Mouse (Mus musculus): ENCODE data around the gene Rbm47. TPM values are rescaled to one million over a fixed set of nuclear protein-coding genes. Genes with fewer than 3 reads are reported as not detected.

The Rbm47 gene
- polyA plus RNA-seq, 1 experiment from 2014 or later: 53.2 TPM

DNA sequence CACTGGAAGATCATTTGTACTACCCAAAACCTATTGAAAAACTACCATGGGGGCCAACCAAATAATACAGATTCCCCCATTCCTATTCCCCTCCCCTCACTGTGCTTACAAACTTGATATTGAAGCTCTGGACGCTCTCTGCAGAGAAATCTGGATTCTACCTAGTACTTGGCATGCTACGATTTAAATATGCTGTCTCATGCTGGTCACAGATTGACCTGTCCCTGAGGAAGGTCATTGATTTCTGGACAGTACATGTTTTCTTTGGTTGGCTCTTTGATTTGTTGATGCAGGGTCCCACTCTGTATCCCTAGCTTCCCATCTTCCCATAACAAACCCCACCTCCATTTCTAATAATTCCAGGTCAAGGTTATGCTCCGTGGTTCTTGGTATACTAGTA, 88.4 kb downstream of the Rbm47 start:
- Histone ChIP-seq H3K36me3 (ENCODE audit: control insufficient read depth, insufficient read depth, low read length) (no peaks in the 10 kb centered on the region), H3K4me1 (ENCODE audit: control insufficient read depth, insufficient read depth, low read length) (peaks cover 5% of the 10 kb centered on the region; the same call in 1 of the 2 replicates), H3K9me3 (ENCODE audit: control insufficient read depth, low read depth, low read length) (no peaks in the 10 kb centered on the region), H3K27ac (ENCODE audit: low read length) (no peak overlapping the region), H3K27me3 (ENCODE audit: control insufficient read depth, insufficient read depth, low read length) (no peaks in the 10 kb centered on the region), H3K4me2 (replicated peaks; ENCODE audit: low read depth, low read length) (no peak overlapping the region), H3K9ac (replicated peaks; ENCODE audit: low read depth, low read length) (no peak overlapping the region), H3K4me3 (ENCODE audit: low read depth, low read length) (no peak overlapping the region)
- 91% methylated on average over 3 of the region's 3 CpGs for WGBS
- ATAC-seq (ENCODE audit: insufficient number of reproducible peaks, insufficient read depth, low FRiP score, low read depth): no peak

DNA sequence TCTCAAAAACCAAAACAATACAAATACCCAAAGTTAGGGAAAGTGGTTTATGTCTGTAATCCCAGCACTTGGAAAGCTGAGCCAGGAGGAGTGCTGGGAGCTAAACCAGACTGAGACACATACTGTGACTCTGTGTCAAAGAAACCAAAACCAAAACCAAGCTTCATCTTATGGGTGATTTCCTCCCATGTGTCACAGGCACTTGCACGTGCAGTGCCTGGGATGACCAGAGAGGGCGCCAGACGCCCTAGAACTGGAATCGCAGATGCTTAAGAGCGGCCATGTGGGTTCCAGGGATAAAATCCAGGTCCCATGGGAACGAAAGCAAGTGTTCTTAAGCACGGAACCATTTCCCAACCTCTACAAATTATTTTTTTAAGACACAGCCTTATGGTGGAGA, 89.6 kb downstream of the Rbm47 start:
- Histone ChIP-seq H3K9ac (replicated peaks; ENCODE audit: low read depth, low read length) (no peak overlapping the region), H3K36me3 (ENCODE audit: control insufficient read depth, insufficient read depth, low read length) (no peaks in the 10 kb centered on the region), H3K27ac (ENCODE audit: low read length) (no peak overlapping the region), H3K4me3 (ENCODE audit: low read depth, low read length) (no peak overlapping the region), H3K9me3 (ENCODE audit: control insufficient read depth, low read depth, low read length) (no peaks in the 10 kb centered on the region), H3K4me2 (replicated peaks; ENCODE audit: low read depth, low read length) (no peak overlapping the region), H3K27me3 (ENCODE audit: control insufficient read depth, insufficient read depth, low read length) (no peaks in the 10 kb centered on the region), H3K4me1 (ENCODE audit: control insufficient read depth, insufficient read depth, low read length) (peaks cover 3% of the 10 kb centered on the region; the same call in 1 of the 2 replicates)
- no peak for ATAC-seq (ENCODE audit: insufficient number of reproducible peaks, insufficient read depth, low FRiP score, low read depth)
- WGBS: 48% methylated on average over 7 of the region's 7 CpGs

DNA sequence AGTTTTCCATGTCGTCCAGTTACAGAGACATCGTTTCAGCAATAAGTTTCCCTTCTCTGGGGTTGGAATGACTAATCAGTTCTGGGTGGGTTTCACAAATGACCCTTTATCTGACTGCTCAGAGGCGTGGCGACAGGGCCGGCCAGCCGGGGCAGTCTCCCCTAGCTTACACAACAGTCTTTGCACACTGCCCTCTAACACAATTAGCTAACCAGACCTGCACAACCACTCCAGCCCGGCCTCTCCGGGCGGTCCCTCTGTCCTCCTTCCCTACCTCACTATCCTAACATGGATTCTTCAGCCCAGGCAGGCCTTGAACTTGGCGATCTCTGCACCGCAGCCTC, 90.7 kb downstream of the Rbm47 start:
- 47% methylated on average over 11 of the region's 11 CpGs for WGBS
- H3K9ac ChIP-seq (replicated peaks; ENCODE audit: low read depth, low read length): no peak overlapping the region
- H3K4me1 ChIP-seq (ENCODE audit: control insufficient read depth, insufficient read depth, low read length): peaks cover 10% of the 10 kb centered on the region
- no peak overlapping the region for H3K4me3 ChIP-seq (ENCODE audit: low read depth, low read length)
- no peaks in the 10 kb centered on the region for H3K9me3 ChIP-seq (ENCODE audit: control insufficient read depth, low read depth, low read length)
- ATAC-seq (ENCODE audit: insufficient number of reproducible peaks, insufficient read depth, low FRiP score, low read depth): peak; percentile 53; the same call in 1 of the 2 replicates
- H3K4me2 ChIP-seq (replicated peaks; ENCODE audit: low read depth, low read length): peak overlapping the region; percentile 33; the same call in 1 of the 2 replicates
- no peaks in the 10 kb centered on the region for H3K36me3 ChIP-seq (ENCODE audit: control insufficient read depth, insufficient read depth, low read length)
- H3K27ac ChIP-seq (ENCODE audit: low read length): peak overlapping the region; percentile 95
- H3K27me3 ChIP-seq (ENCODE audit: control insufficient read depth, insufficient read depth, low read length): no peaks in the 10 kb centered on the region

DNA sequence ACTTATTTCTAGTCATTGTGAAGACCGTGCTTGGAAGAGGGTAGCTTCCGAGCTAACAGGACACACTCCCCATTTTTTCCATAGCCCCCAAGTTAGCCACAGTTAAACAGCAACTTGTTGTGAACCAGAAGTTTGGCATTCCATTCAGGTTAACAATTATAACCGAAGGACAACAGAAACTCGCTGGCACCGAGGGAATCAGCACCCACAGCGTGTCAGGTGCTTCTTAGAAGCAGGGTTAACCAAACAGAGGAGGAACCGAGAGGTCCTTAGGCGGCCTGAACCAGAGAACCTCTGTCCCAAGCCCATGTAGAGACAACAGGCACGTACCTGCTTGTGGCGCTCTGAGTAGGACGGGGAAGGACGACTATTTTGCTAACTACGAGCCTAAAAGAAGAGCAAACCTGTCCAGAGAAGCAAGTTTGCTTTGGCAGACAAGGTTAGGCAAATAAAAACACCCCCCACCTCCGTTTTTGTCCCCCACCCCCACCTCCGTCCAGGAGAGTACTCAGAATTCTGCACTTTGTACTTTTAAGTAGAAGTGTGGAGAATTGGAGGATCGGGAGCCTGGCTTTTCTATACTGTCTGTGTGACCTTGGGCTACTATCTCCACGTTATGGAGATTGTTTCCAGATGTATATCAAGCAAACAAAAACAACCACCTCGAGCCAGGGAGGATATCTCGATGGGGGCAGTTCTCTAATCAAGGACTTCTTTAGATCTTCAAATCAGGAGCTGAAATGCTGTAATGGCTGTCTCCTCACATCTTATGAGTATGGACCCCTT, 91.3 kb downstream of the Rbm47 start:
- Histone ChIP-seq H3K4me3 (ENCODE audit: low read depth, low read length) (peak overlapping the region; percentile 8; the same call in 1 of the 2 replicates), H3K4me1 (ENCODE audit: control insufficient read depth, insufficient read depth, low read length) (peaks cover 15% of the 10 kb centered on the region), H3K9me3 (ENCODE audit: control insufficient read depth, low read depth, low read length) (no peaks in the 10 kb centered on the region), H3K9ac (replicated peaks; ENCODE audit: low read depth, low read length) (no peak overlapping the region), H3K36me3 (ENCODE audit: control insufficient read depth, insufficient read depth, low read length) (no peaks in the 10 kb centered on the region), H3K27ac (ENCODE audit: low read length) (peak overlapping the region; percentile 95), H3K4me2 (replicated peaks; ENCODE audit: low read depth, low read length) (peak overlapping the region; percentile 33), H3K27me3 (ENCODE audit: control insufficient read depth, insufficient read depth, low read length) (no peaks in the 10 kb centered on the region)
- ATAC-seq (ENCODE audit: insufficient number of reproducible peaks, insufficient read depth, low FRiP score, low read depth): no peak
- 56% methylated on average over 19 of the region's 19 CpGs for WGBS

DNA sequence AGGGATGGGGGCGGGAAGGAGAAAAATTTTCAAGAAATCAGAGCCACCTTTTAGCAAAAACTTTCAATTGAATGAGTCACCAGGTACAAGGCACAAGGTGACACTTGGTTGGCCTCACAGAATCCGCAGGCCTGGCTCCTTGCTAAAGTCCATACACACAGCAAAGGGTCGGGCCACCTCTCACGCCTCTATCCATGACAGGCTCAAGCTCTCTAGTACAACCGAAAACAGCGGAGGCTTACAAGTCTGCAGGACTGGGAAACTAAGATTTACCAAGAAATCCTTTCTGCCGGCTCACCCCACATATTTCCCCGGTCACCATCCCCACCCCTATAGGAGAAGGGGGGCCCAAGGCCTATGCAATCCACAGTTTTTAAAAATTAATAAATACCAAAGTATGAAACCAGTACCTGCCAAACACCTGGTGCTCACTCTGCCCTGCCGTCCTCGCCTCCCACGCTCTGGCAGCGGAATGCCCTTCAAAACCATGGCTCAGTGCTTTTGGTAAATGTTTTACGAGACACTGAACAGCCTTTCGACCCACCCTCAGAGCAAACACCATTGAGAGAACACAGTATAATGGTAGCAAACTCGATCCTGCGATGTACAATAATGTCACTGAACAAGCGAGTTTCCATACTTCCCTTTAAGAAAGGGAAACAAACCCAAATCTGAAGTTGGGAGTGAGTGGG, 92.2 kb downstream of the Rbm47 start:
- 62% methylated on average over 17 of the region's 17 CpGs for WGBS
- no peaks in the 10 kb centered on the region for H3K36me3 ChIP-seq (ENCODE audit: control insufficient read depth, insufficient read depth, low read length)
- H3K9ac ChIP-seq (replicated peaks; ENCODE audit: low read depth, low read length): peak overlapping the region; percentile 29
- peak overlapping the region; percentile 32 for H3K4me3 ChIP-seq (ENCODE audit: low read depth, low read length)
- H3K27me3 ChIP-seq (ENCODE audit: control insufficient read depth, insufficient read depth, low read length): no peaks in the 10 kb centered on the region
- peak overlapping the region; percentile 95 for H3K27ac ChIP-seq (ENCODE audit: low read length)
- ATAC-seq (ENCODE audit: insufficient number of reproducible peaks, insufficient read depth, low FRiP score, low read depth): peak; percentile 68
- H3K9me3 ChIP-seq (ENCODE audit: control insufficient read depth, low read depth, low read length): no peaks in the 10 kb centered on the region
- H3K4me2 ChIP-seq (replicated peaks; ENCODE audit: low read depth, low read length): peak overlapping the region; percentile 35
- peaks cover 17% of the 10 kb centered on the region for H3K4me1 ChIP-seq (ENCODE audit: control insufficient read depth, insufficient read depth, low read length)

DNA sequence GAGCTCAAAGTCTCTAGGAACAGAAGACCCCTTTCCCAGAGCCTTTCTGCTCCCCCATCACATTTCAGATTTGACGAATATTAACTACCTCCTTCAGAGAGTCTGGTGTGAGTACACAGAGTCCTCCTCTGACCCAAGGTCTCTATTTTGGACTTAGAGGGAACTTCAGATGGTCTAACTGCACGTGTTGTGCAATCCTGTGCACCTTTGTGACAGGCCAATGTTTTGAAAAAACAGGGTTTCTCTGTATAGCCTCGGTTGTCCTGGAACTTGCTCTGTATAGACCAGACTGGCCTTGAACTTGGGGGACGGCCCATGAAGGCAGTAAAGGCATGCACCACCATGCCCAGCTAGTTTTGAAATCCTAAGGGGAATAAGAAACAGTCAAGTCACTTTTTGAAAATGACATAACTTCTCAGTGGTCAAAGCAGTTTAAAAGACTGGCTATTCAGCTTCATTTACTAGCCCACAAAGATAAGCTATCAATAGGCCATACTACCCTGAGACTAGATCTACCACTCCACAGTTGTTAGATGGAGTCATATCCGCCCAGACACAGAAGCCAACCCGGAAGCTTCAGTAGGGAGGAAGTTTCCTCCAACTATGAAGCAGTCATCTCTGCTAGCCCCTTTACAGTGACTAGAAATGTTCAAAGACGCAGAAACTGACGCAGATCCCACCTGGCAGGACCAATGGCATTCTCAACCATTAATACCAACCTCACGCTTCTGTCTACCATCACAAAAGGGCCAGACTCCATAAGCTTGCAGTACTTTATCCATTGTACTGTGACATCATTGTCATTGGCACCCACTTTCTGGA, 93.3 kb downstream of the Rbm47 start:
- Histone ChIP-seq H3K4me1 (ENCODE audit: control insufficient read depth, insufficient read depth, low read length) (peaks cover 14% of the 10 kb centered on the region; the same call in 1 of the 2 replicates), H3K4me2 (replicated peaks; ENCODE audit: low read depth, low read length) (peak overlapping the region; percentile 35), H3K27ac (ENCODE audit: low read length) (peak overlapping the region; percentile 95; the same call in 1 of the 2 replicates), H3K9ac (replicated peaks; ENCODE audit: low read depth, low read length) (no peak overlapping the region), H3K9me3 (ENCODE audit: control insufficient read depth, low read depth, low read length) (no peaks in the 10 kb centered on the region), H3K36me3 (ENCODE audit: control insufficient read depth, insufficient read depth, low read length) (no peaks in the 10 kb centered on the region), H3K4me3 (ENCODE audit: low read depth, low read length) (peak overlapping the region; percentile 32), H3K27me3 (ENCODE audit: control insufficient read depth, insufficient read depth, low read length) (no peaks in the 10 kb centered on the region)
- WGBS: 68% methylated on average over 9 of the region's 9 CpGs
- no peak for ATAC-seq (ENCODE audit: insufficient number of reproducible peaks, insufficient read depth, low FRiP score, low read depth)

DNA sequence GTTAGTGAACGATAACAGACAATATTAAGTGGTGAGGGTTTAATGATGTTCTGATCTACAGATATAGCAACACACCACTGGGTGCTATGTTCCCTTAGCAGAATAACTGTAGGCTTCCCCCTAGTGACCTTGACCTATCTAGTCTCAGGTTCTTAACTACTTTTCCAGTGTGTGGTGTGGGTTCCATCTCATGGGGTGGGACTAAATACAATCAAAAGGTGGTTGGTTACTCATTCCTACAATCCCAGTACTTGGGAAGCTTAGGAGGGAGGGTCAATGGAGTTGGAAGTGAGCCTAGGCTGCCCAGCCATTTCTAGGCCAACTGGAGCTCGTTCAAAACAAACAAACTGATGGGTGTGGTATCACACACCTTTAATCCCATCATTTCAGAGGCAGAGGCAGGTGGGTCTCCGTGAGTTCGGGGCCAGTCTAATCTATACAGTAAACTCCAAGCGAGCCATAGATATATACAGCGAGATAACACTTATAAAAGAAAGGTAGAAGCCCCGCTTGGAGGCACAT, 94.4 kb downstream of the Rbm47 start:
- Histone ChIP-seq H3K4me1 (ENCODE audit: control insufficient read depth, insufficient read depth, low read length) (peaks cover 17% of the 10 kb centered on the region; the same call in 1 of the 2 replicates), H3K4me2 (replicated peaks; ENCODE audit: low read depth, low read length) (peak overlapping the region; percentile 35; the same call in 1 of the 2 replicates), H3K27ac (ENCODE audit: low read length) (no peak overlapping the region), H3K9ac (replicated peaks; ENCODE audit: low read depth, low read length) (no peak overlapping the region), H3K9me3 (ENCODE audit: control insufficient read depth, low read depth, low read length) (no peaks in the 10 kb centered on the region), H3K4me3 (ENCODE audit: low read depth, low read length) (no peak overlapping the region), H3K27me3 (ENCODE audit: control insufficient read depth, insufficient read depth, low read length) (no peaks in the 10 kb centered on the region), H3K36me3 (ENCODE audit: control insufficient read depth, insufficient read depth, low read length) (no peaks in the 10 kb centered on the region)
- 86% methylated on average over 7 of the region's 7 CpGs for WGBS
- ATAC-seq (ENCODE audit: insufficient number of reproducible peaks, insufficient read depth, low FRiP score, low read depth): no peak

DNA sequence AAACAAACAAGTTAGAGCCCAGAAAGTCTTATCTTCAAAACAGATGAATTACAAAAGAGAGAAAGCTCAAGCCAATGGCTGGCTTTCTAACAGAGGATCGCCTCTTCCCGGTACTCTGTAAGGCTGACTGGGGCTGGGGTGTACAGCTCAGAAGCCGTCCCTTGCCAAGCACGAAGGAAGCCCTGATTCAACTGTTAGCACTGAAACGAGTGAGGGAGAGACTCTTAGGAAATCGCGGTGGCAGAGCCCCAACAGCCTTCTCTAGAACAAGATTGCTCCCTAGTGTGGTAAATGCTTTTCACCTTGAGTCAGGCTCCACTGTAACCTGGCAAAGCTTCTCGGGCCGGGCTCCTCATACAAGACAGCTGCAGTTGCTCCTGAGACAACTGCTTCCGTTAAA, 95.5 kb downstream of the Rbm47 start:
- H3K27ac ChIP-seq (ENCODE audit: low read length): peak overlapping the region; percentile 80
- H3K9me3 ChIP-seq (ENCODE audit: control insufficient read depth, low read depth, low read length): no peaks in the 10 kb centered on the region
- 0 out of 2 replicates have a peak overlapping the region, but pooled peaks have one; percentile 8 for H3K4me3 ChIP-seq (ENCODE audit: low read depth, low read length)
- H3K4me1 ChIP-seq (ENCODE audit: control insufficient read depth, insufficient read depth, low read length): peaks cover 17% of the 10 kb centered on the region; the same call in 1 of the 2 replicates
- no peaks in the 10 kb centered on the region for H3K27me3 ChIP-seq (ENCODE audit: control insufficient read depth, insufficient read depth, low read length)
- ATAC-seq (ENCODE audit: insufficient number of reproducible peaks, insufficient read depth, low FRiP score, low read depth): 0 out of 2 replicates have a peak, but pooled peaks have one; percentile 28
- no peaks in the 10 kb centered on the region for H3K36me3 ChIP-seq (ENCODE audit: control insufficient read depth, insufficient read depth, low read length)
- H3K9ac ChIP-seq (replicated peaks; ENCODE audit: low read depth, low read length): no peak overlapping the region
- H3K4me2 ChIP-seq (replicated peaks; ENCODE audit: low read depth, low read length): peak overlapping the region; percentile 28
- 7% methylated on average over 10 of the region's 10 CpGs for WGBS

Measured in stomach, embryonic 14.5 days (tissue).